In genomic region chr5:42959296-42959862, GRCm38 (mm10) we compare ENCODE assay signal across 20 mouse cellular contexts.
DNase-seq lines count a peak whose midpoint lies in the region; ATAC-seq and TF ChIP-seq lines count a peak whose summit lies in the region.
"Had no signal": no experiment of that assay in that cellular context is flagged by ENCODE, and none has a peak within 500 bp of the region (broad histone marks: within the 10 kb centered on the region; RNA-seq: fewer than 3 reads in every experiment).

No protein-coding gene starts in this region.

- H3K36me3 ChIP-seq in embryonic facial prominence, embryonic 14.5 days (ENCODE audit: control insufficient read depth, insufficient read depth, low read length): no peaks in the 10 kb centered on the region
- no peaks in the 10 kb centered on the region for H3K36me3 ChIP-seq in embryonic facial prominence, embryonic 10.5 days (replicated peaks)
- H3K36me3 ChIP-seq in midbrain, embryonic 11.5 days (ENCODE audit: control insufficient read depth, insufficient read depth, low read length): no peaks in the 10 kb centered on the region
- H3K36me3 ChIP-seq in midbrain, embryonic 10.5 days: no peaks in the 10 kb centered on the region
- no peaks in the 10 kb centered on the region for H3K36me3 ChIP-seq in midbrain, embryonic 16.5 days (ENCODE audit: control insufficient read depth, insufficient read depth, low read length)
- H3K36me3 ChIP-seq: embryonic facial prominence, embryonic 15.5 days; heart, embryonic 12.5 days; hindbrain, embryonic 10.5 days had no signal

- TF ChIP-seq CTCF in brain, embryonic 14.5 days (IDR thresholded peaks at IDR 0.05; ENCODE audit: borderline replicate concordance, extremely low read depth, insufficient read depth, insufficient read length): no peak

- no peak for ATAC-seq in embryonic facial prominence, embryonic 14.5 days (ENCODE audit: low read depth)
- peak; percentile 57 for ATAC-seq in midbrain, embryonic 11.5 days (ENCODE audit: low FRiP score)
- 0 out of 2 replicates have a peak, but pooled peaks have one; percentile 58 for ATAC-seq in midbrain, embryonic 16.5 days
- no peak for ATAC-seq in erythroid progenitor cell, adult 5-6 weeks (replicated peaks; ENCODE audit: low FRiP score, poor library complexity, severe bottlenecking)
- ATAC-seq: forebrain, embryonic 13.5 days; forebrain, postnatal 0 days; hindbrain, embryonic 16.5 days; inflammation-experienced regulatory T-cells, adult 6 months had no signal

- H3K4me3 ChIP-seq in embryonic facial prominence, embryonic 14.5 days (ENCODE audit: low read depth, low read length): no peak overlapping the region
- no peak overlapping the region for H3K4me3 ChIP-seq in embryonic facial prominence, embryonic 10.5 days
- H3K4me3 ChIP-seq in midbrain, embryonic 11.5 days (ENCODE audit: low read depth, low read length): no peak overlapping the region
- H3K4me3 ChIP-seq in midbrain, embryonic 10.5 days: no peak overlapping the region
- no peak overlapping the region for H3K4me3 ChIP-seq in midbrain, embryonic 16.5 days (ENCODE audit: low read depth, low read length)
- H3K4me3 ChIP-seq: embryonic facial prominence, embryonic 15.5 days; erythroblast, embryonic 14.5 days; forebrain, embryonic 13.5 days; heart, embryonic 12.5 days; hindbrain, embryonic 10.5 days had no signal

- no peak for TF ChIP-seq POLR2A in brain, embryonic 14.5 days (IDR thresholded peaks at IDR 0.05; ENCODE audit: borderline replicate concordance, extremely low read depth, insufficient read depth, insufficient read length, poor library complexity, severe bottlenecking)

- H3K9me3 ChIP-seq in embryonic facial prominence, embryonic 14.5 days (ENCODE audit: control insufficient read depth, low read length): no peaks in the 10 kb centered on the region
- H3K9me3 ChIP-seq in embryonic facial prominence, embryonic 10.5 days: no peaks in the 10 kb centered on the region
- no peaks in the 10 kb centered on the region for H3K9me3 ChIP-seq in midbrain, embryonic 11.5 days (ENCODE audit: control insufficient read depth, low read length)
- no peaks in the 10 kb centered on the region for H3K9me3 ChIP-seq in midbrain, embryonic 10.5 days (replicated peaks)
- no peaks in the 10 kb centered on the region for H3K9me3 ChIP-seq in midbrain, embryonic 16.5 days (replicated peaks; ENCODE audit: control insufficient read depth, low read length, poor library complexity, severe bottlenecking)
- H3K9me3 ChIP-seq: embryonic facial prominence, embryonic 15.5 days; forebrain, embryonic 13.5 days; heart, embryonic 12.5 days; hindbrain, embryonic 10.5 days had no signal

- H3K27me3 ChIP-seq in embryonic facial prominence, embryonic 14.5 days (replicated peaks; ENCODE audit: control insufficient read depth, insufficient read depth, low read length): no peaks in the 10 kb centered on the region
- H3K27me3 ChIP-seq in embryonic facial prominence, embryonic 10.5 days (replicated peaks; ENCODE audit: low read depth, poor library complexity, severe bottlenecking): no peaks in the 10 kb centered on the region
- H3K27me3 ChIP-seq in midbrain, embryonic 11.5 days (ENCODE audit: control insufficient read depth, insufficient read depth, low read length): no peaks in the 10 kb centered on the region
- no peaks in the 10 kb centered on the region for H3K27me3 ChIP-seq in midbrain, embryonic 10.5 days (ENCODE audit: low read depth, poor library complexity, severe bottlenecking)
- H3K27me3 ChIP-seq in midbrain, embryonic 16.5 days (ENCODE audit: control insufficient read depth, insufficient read depth, low read depth, low read length): no peaks in the 10 kb centered on the region
- H3K27me3 ChIP-seq: embryonic facial prominence, embryonic 15.5 days; forebrain, embryonic 13.5 days; heart, embryonic 12.5 days had no signal

- WGBS in embryonic facial prominence, embryonic 14.5 days: 80% methylated on average over 9 of the region's 9 CpGs
- WGBS in embryonic facial prominence, embryonic 10.5 days: 83% methylated on average over 9 of the region's 9 CpGs
- WGBS in midbrain, embryonic 11.5 days: 64% methylated on average over 9 of the region's 9 CpGs
- 79% methylated on average over 9 of the region's 9 CpGs for WGBS in midbrain, embryonic 10.5 days
- WGBS in midbrain, embryonic 16.5 days: 37% methylated on average over 9 of the region's 9 CpGs

- no peak overlapping the region for H3K27ac ChIP-seq in embryonic facial prominence, embryonic 14.5 days (replicated peaks; ENCODE audit: low read depth, low read length)
- no peak overlapping the region for H3K27ac ChIP-seq in embryonic facial prominence, embryonic 10.5 days (replicated peaks)
- no peak overlapping the region; the same call in 1 of the 2 replicates for H3K27ac ChIP-seq in midbrain, embryonic 11.5 days (ENCODE audit: low read depth, low read length)
- no peak overlapping the region for H3K27ac ChIP-seq in midbrain, embryonic 10.5 days (replicated peaks)
- no peak overlapping the region for H3K27ac ChIP-seq in midbrain, embryonic 16.5 days (ENCODE audit: low read length)
- H3K27ac ChIP-seq: embryonic facial prominence, embryonic 15.5 days; forebrain, embryonic 13.5 days; hindbrain, embryonic 10.5 days had no signal

- H3K4me1 ChIP-seq in embryonic facial prominence, embryonic 14.5 days (ENCODE audit: control insufficient read depth, insufficient read depth, low read length): no peaks in the 10 kb centered on the region
- H3K4me1 ChIP-seq in embryonic facial prominence, embryonic 10.5 days: no peaks in the 10 kb centered on the region
- no peaks in the 10 kb centered on the region for H3K4me1 ChIP-seq in midbrain, embryonic 11.5 days (ENCODE audit: control insufficient read depth, insufficient read depth, low read length)
- H3K4me1 ChIP-seq in midbrain, embryonic 10.5 days: peaks cover 7% of the 10 kb centered on the region; the same call in 1 of the 2 replicates
- H3K4me1 ChIP-seq in midbrain, embryonic 16.5 days (ENCODE audit: control insufficient read depth, insufficient read depth, low read length): no peaks in the 10 kb centered on the region
- H3K4me1 ChIP-seq: embryonic facial prominence, embryonic 15.5 days; forebrain, embryonic 13.5 days; heart, embryonic 12.5 days; hindbrain, embryonic 10.5 days had no signal

- no peak overlapping the region for H3K4me2 ChIP-seq in embryonic facial prominence, embryonic 14.5 days (ENCODE audit: low read depth, low read length)
- no peak overlapping the region for H3K4me2 ChIP-seq in midbrain, embryonic 11.5 days
- H3K4me2 ChIP-seq in midbrain, embryonic 16.5 days (ENCODE audit: low read length): no peak overlapping the region
- H3K4me2 ChIP-seq: embryonic facial prominence, embryonic 15.5 days; forebrain, embryonic 13.5 days; heart, embryonic 12.5 days had no signal

- H3K9ac ChIP-seq in embryonic facial prominence, embryonic 14.5 days (ENCODE audit: low read depth, low read length): no peak overlapping the region
- no peak overlapping the region for H3K9ac ChIP-seq in midbrain, embryonic 11.5 days (ENCODE audit: low read length)
- H3K9ac ChIP-seq in midbrain, embryonic 16.5 days (ENCODE audit: low read depth, low read length): no peak overlapping the region
- H3K9ac ChIP-seq: embryonic facial prominence, embryonic 15.5 days; forebrain, embryonic 13.5 days; forebrain, postnatal 0 days; heart, embryonic 12.5 days had no signal

- DNase-seq in embryonic facial prominence, embryonic 14.5 days (ENCODE audit: low spot score): peak; percentile 4
- DNase-seq in embryonic facial prominence, embryonic 10.5 days (ENCODE audit: low spot score): no peak
- no peak for DNase-seq in midbrain, embryonic 11.5 days (ENCODE audit: low spot score, missing footprints)
- DNase-seq in midbrain, embryonic 10.5 days (ENCODE audit: low spot score): no peak
- peak; percentile 42 for DNase-seq in brain, embryonic 14.5 days (ENCODE audit: low read depth)
- DNase-seq: adrenal gland, postnatal 10 days; cerebellum, adult 11-12 months; cerebellum, adult 9-10 months; cerebellum, postnatal 25 days; forebrain, postnatal 0 days; gastrocnemius, postnatal 25 days had no signal

Comparison
In these comparisons a context has a peak if more than half of its experiments do, and no peak if none do; other contexts are left out.
1. DNase-seq: peak in embryonic facial prominence, embryonic 14.5 days (single experiment) and brain, embryonic 14.5 days (single experiment); none in embryonic facial prominence, embryonic 10.5 days (single experiment), midbrain, embryonic 11.5 days (single experiment) and midbrain, embryonic 10.5 days (single experiment).
2. ATAC-seq: peak in midbrain, embryonic 11.5 days (single experiment) and midbrain, embryonic 16.5 days (single experiment); none in embryonic facial prominence, embryonic 14.5 days (single experiment) and erythroid progenitor cell, adult 5-6 weeks (single experiment).